Mouse (Mus musculus) liver, adult 2 months (tissue): ENCODE measurements around the gene Hck. TPM values are rescaled to one million over a fixed set of nuclear protein-coding genes. Genes with fewer than 3 reads are reported as not detected.

Source experiments
- DNase-seq: peaks from one replicate; pipeline ENCODE4 v3.0.0-alpha.2; 2011; ENCODE audit warnings: low read depth, low spot score; ENCODE audit errors: extremely low read depth
- H3K27ac ChIP-seq: fragments of 200-500 bp; replicated peaks from 2 replicates; pipeline ENCODE4 v1.5.1; 2012; ENCODE audit warnings: low read depth, mild to moderate bottlenecking, control low read depth, inconsistent platforms, low read length; ENCODE audit not compliant: insufficient read depth
- H3K27me3 ChIP-seq: fragments of 200-500 bp; 2 replicates; pipeline ENCODE4 v1.6.1; 2012; ENCODE audit warnings: mild to moderate bottlenecking, moderate library complexity, low read length, inconsistent platforms; ENCODE audit not compliant: control insufficient read depth, insufficient read depth
- H3K36me3 ChIP-seq: fragments of 200-500 bp; 2 replicates; pipeline ENCODE4 v1.6.1; 2012; ENCODE audit warnings: low read length, inconsistent platforms; ENCODE audit not compliant: control insufficient read depth, insufficient read depth
- H3K4me1 ChIP-seq: fragments of 200-500 bp; 2 replicates; pipeline ENCODE4 v1.6.1; 2011; ENCODE audit warnings: low read length; ENCODE audit not compliant: control insufficient read depth, insufficient read depth
- H3K4me3 ChIP-seq: fragments of 200-500 bp; 2 replicates; pipeline ENCODE4 v1.5.1; 2011; ENCODE audit warnings: low read depth, mild to moderate bottlenecking, control low read depth, low read length, moderate library complexity; ENCODE audit not compliant: insufficient read depth
- H3K79me2 ChIP-seq: fragments of 200-500 bp; 2 replicates; pipeline ENCODE4 v1.6.1; 2012; ENCODE audit warnings: inconsistent platforms, mild to moderate bottlenecking, low read length, moderate library complexity; ENCODE audit not compliant: control insufficient read depth, insufficient read depth
- H3K9ac ChIP-seq: fragments of 200-500 bp; 2 replicates; pipeline ENCODE4 v1.6.1; 2012; ENCODE audit warnings: low read depth, mild to moderate bottlenecking, control low read depth, inconsistent platforms, low read length
- CTCF ChIP-seq: fragments of 200-500 bp; IDR thresholded peaks from 2 replicates; pipeline ENCODE4 v1.5.1; 2011; ENCODE audit warnings: low read depth, low read length, control low read depth
- POLR2A ChIP-seq: fragments of 200-500 bp; IDR thresholded peaks from 2 replicates; pipeline ENCODE4 v1.6.1; 2011; ENCODE audit warnings: low read length, control low read depth; ENCODE audit not compliant: insufficient read depth; ENCODE audit errors: extremely low read depth
- WGBS: fragments of 180-500 bp; shearing (Covaris S2); methylation state at CpG from one replicate; pipeline ENCODE4 v1.1.7; 2018; 5-methylcytosine and 5-hydroxymethylcytosine counted together
- polyA plus RNA-seq: library from polyadenylated mRNA; depleted of rRNA; stranded (reverse); fragments of >200 nt; gene quantifications from 2 replicates; pipeline ENCODE4 v1.2.3, GENCODE M21; 2012
- total RNA-seq: library from RNA; depleted of rRNA; stranded (reverse); fragments of >200 nt; gene quantifications from 2 replicates; pipeline ENCODE4 v1.2.3, GENCODE M21; 2014

Hck gene
- total and polyA plus RNA-seq, 2 experiments: 5.7 to 7.7 TPM

GRCm38 (mm10) chr2:153171966-153172365, 63.7 kb downstream of the Hck start:
- Histone ChIP-seq H3K27ac (no peak overlapping the region), H3K4me3 (no peak overlapping the region), H3K36me3 (no peaks in the 10 kb centered on the region), H3K27me3 (no peaks in the 10 kb centered on the region), H3K4me1 (peaks cover 18% of the 10 kb centered on the region), H3K79me2 (peaks cover 23% of the 10 kb centered on the region; the same call in 1 of the 2 replicates), H3K9ac (no peak overlapping the region)
- TF ChIP-seq POLR2A: no peak
- no peak for TF ChIP-seq CTCF
- 82% methylated on average over 5 of the region's 5 CpGs for WGBS
- no peak for DNase-seq

- TF ChIP-seq CTCF: no peak
- no peak for TF ChIP-seq POLR2A
- WGBS: 21% methylated on average over 8 of the region's 8 CpGs
- DNase-seq: peak; percentile 80
Measured at GRCm38 (mm10) chr2:153175995-153176570, 67.8 kb downstream of the Hck start.

GRCm38 (mm10) chr2:153177188-153177587, 68.9 kb downstream of the Hck start:
- Histone ChIP-seq H3K79me2 (peaks cover 9% of the 10 kb centered on the region; the same call in 1 of the 2 replicates), H3K27ac (peak overlapping the region; percentile 72), H3K27me3 (no peaks in the 10 kb centered on the region), H3K4me1 (peaks cover 26% of the 10 kb centered on the region), H3K9ac (no peak overlapping the region), H3K4me3 (no peak overlapping the region), H3K36me3 (peaks cover 10% of the 10 kb centered on the region)
- WGBS: 28% methylated on average over 3 of the region's 3 CpGs
- no peak for TF ChIP-seq POLR2A
- no peak for TF ChIP-seq CTCF
- peak; percentile 81 for DNase-seq

More at GRCm38 (mm10) chr2:153175995-153176570, 67.8 kb downstream of the Hck start:
- no peak overlapping the region for H3K4me3 ChIP-seq
- peaks cover 14% of the 10 kb centered on the region; the same call in 1 of the 2 replicates for H3K79me2 ChIP-seq
- H3K9ac ChIP-seq: no peak overlapping the region
- H3K36me3 ChIP-seq: peaks cover 4% of the 10 kb centered on the region
- no peaks in the 10 kb centered on the region for H3K27me3 ChIP-seq
- peak overlapping the region; percentile 55 for H3K27ac ChIP-seq
- peaks cover 26% of the 10 kb centered on the region for H3K4me1 ChIP-seq

GRCm38 (mm10) chr2:153179126-153179860, 71.0 kb downstream of the Hck start:
- peaks cover 6% of the 10 kb centered on the region; the same call in 1 of the 2 replicates for H3K79me2 ChIP-seq
- 46% methylated on average over 10 of the region's 10 CpGs for WGBS
- H3K9ac ChIP-seq: no peak overlapping the region
- H3K27ac ChIP-seq: no peak overlapping the region
- no peak overlapping the region for H3K4me3 ChIP-seq
- TF ChIP-seq CTCF (no peak), POLR2A (no peak)
- peak; percentile 68 for DNase-seq
- no peaks in the 10 kb centered on the region for H3K27me3 ChIP-seq
- H3K4me1 ChIP-seq: peaks cover 26% of the 10 kb centered on the region
- peaks cover 25% of the 10 kb centered on the region for H3K36me3 ChIP-seq

- Histone ChIP-seq H3K79me2 (no peaks in the 10 kb centered on the region; the same call in 1 of the 2 replicates), H3K36me3 (peaks cover 30% of the 10 kb centered on the region)
Measured at GRCm38 (mm10) chr2:153179961-153180360, 71.7 kb downstream of the Hck start.

More at GRCm38 (mm10) chr2:153179961-153180360, 71.7 kb downstream of the Hck start:
- WGBS: 93% methylated on average over 3 of the region's 3 CpGs
- TF ChIP-seq POLR2A (no peak), CTCF (no peak)
- H3K27me3 ChIP-seq: no peaks in the 10 kb centered on the region
- H3K4me3 ChIP-seq: no peak overlapping the region
- peaks cover 22% of the 10 kb centered on the region for H3K4me1 ChIP-seq
- H3K9ac ChIP-seq: no peak overlapping the region
- no peak for DNase-seq
- no peak overlapping the region for H3K27ac ChIP-seq
